Mouse (Mus musculus) monocyte, adult 5-6 weeks (primary cell): ENCODE measurements at regions not wholly inside any gene's neighbourhood (a gene's known extent, or its start where the extent isn't known, plus 50 kb on each side); places are given as distances from the start of the nearest gene placed in this dataset.

ENCODE experiments used
- ATAC-seq: fragments of 153-309, 156-312 bp; replicated peaks from 2 replicates; pipeline ENCODE4 v1.8.0; 2017; ENCODE audit warnings: mild to moderate bottlenecking; ENCODE audit not compliant: low TSS enrichment, insufficient number of reproducible peaks, severe bottlenecking, poor library complexity, low FRiP score

DNA sequence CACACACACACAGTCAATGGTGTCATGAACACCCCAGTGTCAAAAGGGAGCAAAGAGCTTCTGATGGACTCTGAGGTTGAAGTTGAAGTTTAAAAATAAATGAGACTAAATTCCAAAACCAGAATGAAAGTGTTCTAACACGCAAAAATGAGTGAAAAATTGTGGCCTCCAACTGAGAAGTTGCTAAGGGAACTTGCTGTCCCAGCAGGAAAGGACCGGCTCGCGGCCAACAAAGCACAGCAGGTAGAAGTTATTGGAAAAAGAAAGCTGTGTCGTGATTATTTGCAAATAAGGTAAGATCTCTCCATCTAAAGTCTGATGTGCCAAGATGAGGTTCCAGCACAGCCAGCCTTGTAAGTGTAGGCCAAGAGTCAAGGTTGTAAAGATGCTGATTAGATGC lies 169.7 kb downstream of the Nrp2 start:
- no peak for ATAC-seq

DNA sequence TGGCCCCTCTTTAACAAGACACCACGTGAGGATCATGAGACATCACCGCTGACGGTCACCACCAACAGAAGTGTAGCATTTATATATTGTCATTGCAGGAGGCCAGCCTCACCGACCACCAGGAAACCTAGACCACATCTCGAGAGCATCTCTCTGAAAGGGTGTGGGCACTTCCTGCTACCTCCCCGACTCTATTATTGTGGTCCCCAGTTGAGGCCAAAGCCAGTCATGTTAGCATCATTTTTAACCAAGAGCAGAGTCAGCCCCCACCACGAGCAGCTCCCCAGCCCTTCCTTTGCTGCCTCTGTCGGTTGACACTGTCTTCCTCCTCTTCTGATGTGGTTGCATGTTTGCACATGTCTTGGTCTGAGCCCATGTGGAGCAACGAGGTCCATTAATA lies 172.5 kb downstream of the Nrp2 start:
- peak; percentile 88 for ATAC-seq

DNA sequence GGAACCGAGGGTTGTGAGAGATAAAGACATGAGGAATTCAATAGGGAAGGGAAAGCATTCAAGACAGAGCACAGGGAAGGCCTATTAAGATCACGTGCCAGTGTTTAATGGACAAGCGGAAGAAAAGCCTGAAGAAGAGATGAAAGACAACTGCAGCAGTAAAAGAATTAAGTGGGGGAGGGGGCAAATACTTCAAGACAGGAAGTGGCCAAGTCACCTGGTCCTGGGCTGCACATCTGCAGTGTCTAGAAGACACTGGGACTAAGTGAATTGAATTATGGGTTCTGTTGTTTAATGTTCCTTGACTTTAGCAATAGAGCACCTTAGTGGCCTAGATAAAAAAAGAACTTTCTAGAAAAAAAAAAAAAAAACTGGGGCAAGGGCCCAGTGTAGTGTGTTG lies 173.6 kb downstream of the Nrp2 start:
- ATAC-seq, result no peak

DNA sequence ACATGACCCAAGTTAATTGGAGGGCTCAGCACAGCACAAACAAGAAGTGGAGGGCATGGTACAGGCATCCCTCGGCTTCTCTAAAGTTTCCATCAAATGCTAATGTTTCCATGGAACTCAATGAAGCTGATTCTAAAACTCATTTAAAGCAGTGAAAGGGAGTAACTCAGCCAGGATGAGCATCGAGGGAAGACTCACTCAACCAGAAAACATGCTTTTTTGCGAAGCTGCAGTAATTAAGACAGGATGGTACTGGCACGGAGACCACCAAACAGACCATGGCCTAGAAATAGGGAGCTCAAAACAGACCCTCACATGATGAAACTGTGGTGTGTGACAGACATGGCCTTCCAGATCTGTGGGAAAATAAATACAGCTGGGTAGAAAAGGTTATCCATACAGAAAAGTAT lies 177.8 kb downstream of the Nrp2 start:
- ATAC-seq, result no peak

DNA sequence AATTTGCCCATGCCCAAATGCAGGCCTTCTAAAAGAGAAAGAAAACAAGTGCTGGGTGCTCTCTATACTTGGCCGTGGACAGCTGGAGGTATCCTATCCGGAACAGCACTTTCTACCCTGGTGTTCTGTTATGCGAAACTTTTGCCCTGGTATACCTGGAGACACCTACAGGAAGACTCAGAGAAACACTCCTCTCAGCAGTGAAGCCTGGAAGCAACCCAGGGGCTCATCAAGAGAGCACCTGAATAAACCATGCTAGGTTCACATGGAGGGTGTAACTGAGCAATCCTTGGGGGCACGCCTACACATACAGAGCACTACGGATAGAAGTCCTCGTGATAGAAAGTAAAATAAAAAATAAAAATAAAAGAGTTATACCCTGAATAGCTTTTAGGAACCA lies 178.4 kb downstream of the Nrp2 start:
- ATAC-seq, result no peak

DNA sequence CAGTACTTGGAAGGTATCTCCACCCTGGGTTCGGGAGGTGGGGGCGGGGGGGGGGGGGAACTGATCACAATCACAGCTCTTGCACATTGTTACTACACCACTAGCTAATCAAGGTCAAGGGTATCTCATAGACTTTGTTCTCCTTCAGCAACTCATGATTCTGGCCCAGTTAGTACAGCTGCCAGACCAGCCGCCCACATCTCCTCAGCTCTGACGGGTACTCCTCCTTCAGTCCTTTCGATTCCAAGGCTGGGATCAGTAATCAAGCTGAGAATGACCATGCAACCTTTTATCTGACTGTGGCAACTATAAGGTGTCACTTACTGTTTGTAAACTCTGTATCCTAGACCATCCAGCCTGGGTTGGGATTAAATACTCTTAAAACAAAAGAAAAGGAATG lies 178.9 kb downstream of the Nrp2 start:
- no peak for ATAC-seq

DNA sequence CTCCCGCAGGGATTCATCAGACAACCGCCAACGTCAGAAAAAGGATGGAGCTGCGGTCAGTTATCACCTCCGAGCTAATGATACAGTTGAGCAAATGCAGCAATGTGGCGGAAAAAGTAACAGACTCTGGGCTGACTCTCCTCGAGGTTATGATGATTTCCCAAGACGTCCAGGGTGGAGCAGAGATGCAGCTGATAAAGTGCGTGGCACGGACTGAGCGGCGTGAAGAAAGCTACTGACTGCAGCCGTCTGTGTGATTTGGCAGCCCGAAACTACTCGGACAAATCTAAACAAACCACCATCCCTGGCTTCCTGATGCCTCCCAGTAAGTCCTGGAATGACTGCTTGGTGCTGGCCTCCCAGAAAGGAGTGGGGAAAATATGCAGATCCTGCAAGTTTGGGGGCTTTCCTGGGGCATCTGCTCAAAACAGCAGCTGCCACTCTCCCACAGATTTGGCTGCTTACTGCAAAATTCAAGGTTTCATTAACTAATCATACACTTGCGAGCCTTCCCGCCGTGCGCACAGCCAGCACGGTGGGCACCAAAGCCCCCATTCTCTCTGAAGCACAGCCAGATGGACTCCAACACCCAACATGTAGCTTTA lies 181.9 kb downstream of the Nrp2 start:
- no peak for ATAC-seq

DNA sequence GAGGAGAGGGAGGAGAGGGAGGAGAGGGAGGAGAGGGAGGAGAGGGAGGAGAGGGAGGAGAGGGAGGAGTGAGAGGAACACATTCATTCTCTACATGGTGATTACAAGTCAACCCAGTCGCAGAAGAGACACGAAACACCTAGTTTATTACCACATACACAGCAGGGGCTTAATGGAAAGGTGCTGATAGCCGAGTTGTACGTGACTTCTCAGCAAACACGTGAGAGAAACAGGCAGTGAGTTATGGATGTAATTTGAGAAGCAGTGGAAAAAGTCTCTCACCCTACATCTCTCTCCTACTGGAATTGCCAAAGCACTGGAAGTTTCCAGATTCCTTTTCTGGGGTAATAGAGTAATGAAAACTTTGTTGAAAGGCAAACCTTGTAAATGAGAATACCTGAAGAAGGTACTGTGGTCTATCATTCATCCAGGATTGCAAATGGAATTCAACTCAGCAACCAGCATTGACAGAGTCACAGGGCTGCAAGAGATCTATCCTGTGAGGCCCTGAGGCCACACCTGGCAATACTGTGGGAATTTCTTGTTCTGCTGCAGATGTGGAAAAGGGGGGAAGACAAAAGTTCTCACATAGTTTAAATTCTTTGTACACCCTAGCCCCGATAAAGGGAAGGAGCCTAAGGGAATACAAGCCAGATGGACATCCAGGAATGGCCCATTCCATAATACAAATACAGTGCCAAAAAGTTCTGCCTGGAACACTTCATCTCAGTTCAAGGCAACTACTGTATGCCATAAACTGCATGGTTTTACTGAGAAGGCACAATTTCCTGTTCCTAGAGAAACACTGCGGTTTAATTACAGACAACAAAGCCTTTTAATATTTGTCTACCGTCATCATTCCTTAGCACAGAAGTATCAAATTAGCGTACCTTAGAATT lies 184.7 kb downstream of the Nrp2 start:
- no peak for ATAC-seq

DNA sequence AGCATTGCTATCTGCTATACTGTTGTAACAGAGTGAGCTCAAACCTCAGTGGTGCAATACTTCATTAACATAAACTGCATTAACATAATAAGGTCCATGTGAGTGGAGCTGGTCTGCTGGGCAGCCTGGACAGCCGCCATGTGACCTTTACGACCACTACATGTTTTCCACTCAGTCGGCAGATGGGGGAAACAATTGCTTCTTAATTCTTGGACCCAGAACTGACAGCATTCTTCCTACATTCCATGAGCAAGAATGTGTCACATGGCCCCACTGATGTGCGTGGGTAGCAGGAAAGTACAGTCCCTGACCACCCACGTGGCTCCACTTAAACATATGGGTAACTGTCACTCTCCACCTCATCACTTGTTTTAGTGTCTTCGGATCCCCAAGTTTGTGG lies 198.3 kb downstream of the Nrp2 start:
- no peak for ATAC-seq

DNA sequence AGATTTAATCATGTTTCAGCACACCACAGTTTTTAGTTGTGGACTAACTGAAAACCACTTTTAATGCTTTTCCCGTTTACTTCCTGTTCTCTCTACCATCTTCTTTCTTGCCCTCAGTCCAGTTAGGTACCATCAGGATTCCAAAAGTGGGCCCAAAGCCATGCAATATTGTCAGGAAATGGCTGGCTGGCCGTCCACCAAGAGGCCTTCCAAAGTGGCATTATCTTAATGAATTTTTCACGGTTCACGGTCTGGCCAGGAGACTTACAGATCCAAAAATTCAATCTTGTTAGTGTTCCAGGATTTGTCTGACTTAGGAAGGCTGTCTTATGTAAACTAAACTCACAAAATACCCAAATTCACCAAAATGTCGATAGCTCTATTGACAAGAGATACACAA lies 198.8 kb downstream of the Nrp2 start:
- ATAC-seq, result no peak

DNA sequence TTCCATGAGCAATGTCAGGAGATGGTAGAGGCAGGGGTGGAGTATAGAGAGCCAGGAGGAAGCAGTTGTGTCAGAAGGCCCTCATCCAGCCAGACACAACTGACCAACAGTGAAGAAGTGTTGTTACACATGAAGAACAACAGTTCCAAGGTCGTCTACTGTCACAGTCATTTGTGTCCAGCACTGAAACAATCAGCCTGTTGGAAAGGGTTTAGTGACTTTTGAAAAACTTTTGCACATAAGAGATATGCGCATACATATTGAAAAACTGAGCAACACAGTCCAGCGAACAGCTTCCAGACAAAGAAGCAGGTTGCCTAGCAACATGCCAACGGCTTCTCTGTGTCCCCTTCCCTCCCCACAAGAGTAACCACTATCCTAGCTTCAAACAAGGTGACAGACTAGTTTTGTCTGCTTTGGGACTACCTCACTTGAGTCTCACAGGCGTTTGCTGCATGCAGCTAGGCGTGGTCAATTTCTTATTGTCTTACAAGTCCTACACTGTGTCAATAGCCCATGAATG lies 199.9 kb downstream of the Nrp2 start:
- no peak for ATAC-seq

DNA sequence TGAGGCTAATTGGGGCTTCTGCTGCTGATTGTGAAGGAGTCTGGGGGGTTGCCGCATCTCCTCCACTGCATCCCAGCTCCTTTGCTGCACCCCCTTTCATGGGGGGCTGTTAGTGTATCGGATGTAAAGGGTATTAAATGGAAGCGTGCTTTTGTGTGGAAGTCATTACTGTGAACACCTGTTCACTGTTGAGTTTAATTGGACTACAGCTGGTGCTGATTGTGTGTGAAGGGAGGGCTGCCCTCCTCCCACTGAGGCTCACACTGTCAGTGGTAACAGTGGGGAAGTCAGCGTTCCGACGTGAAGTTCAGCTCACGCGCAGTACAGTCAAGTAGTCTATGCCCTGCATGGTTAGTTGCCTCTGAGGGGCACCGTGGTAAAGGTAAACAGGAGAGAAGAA lies 202.7 kb downstream of the Nrp2 start:
- no peak for ATAC-seq

DNA sequence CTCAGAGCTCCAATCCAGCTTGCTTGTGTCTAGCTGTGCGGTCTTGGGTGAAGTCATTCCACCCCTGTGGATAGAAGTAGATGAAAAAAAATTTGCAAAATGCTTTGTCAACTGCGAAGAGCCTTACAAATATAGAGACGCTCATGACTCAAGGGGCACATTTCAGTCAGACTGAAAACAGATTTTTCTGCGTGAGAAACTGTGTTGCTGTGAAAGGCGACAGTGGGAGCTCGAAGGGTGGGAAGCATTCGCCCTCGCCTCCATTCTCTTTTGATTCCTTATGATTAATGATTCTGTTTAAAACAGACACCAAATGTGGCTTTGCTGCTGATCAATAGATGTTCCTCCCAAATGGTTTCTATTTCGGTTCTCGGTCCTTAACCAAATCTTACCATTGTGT lies 204.2 kb downstream of the Nrp2 start:
- ATAC-seq, result no peak
